ENCODE assay signal across 8 mouse cellular contexts in genomic region chr3:69044645-69045399, GRCm38 (mm10). TPM values are rescaled to one million over a fixed set of nuclear protein-coding genes. Genes with fewer than 3 reads are reported as not detected.
DNase-seq lines count a peak whose midpoint lies in the region; ATAC-seq lines count a peak whose summit lies in the region.

Trim59 (minus strand) TSS chr3:69044755.

- no peaks in the 10 kb centered on the region for H3K9me3 ChIP-seq in embryonic facial prominence, embryonic 11.5 days (replicated peaks; ENCODE audit: control insufficient read depth, low read length)
- H3K9me3 ChIP-seq in limb, embryonic 10.5 days (replicated peaks) = no peaks in the 10 kb centered on the region
- no peaks in the 10 kb centered on the region for H3K9me3 ChIP-seq in midbrain, embryonic 12.5 days

- no peaks in the 10 kb centered on the region for H3K4me1 ChIP-seq in embryonic facial prominence, embryonic 11.5 days (ENCODE audit: control insufficient read depth, insufficient read depth, low read length)
- H3K4me1 ChIP-seq in limb, embryonic 10.5 days = peaks cover 36% of the 10 kb centered on the region
- H3K4me1 ChIP-seq in midbrain, embryonic 12.5 days = peaks cover 17% of the 10 kb centered on the region

- no peaks in the 10 kb centered on the region for H3K27me3 ChIP-seq in embryonic facial prominence, embryonic 11.5 days (ENCODE audit: control insufficient read depth, insufficient read depth, low read length)
- H3K27me3 ChIP-seq in limb, embryonic 10.5 days (ENCODE audit: low read depth, poor library complexity, severe bottlenecking) = no peaks in the 10 kb centered on the region
- H3K27me3 ChIP-seq in midbrain, embryonic 12.5 days = peaks cover 4% of the 10 kb centered on the region; the same call in 1 of the 2 replicates

- H3K4me2 ChIP-seq in embryonic facial prominence, embryonic 11.5 days (ENCODE audit: low read depth, low read length) = peak within 1 kb of the TSS; percentile 67
- H3K4me2 ChIP-seq in midbrain, embryonic 12.5 days (replicated peaks) = peak within 1 kb of the TSS; percentile 68

- under 1% methylated on average over 65 of the region's 80 CpGs for WGBS in embryonic facial prominence, embryonic 11.5 days
- under 1% methylated on average over 80 of the region's 80 CpGs for WGBS in limb, embryonic 10.5 days
- under 1% methylated on average over 72 of the region's 80 CpGs for WGBS in midbrain, embryonic 12.5 days

- H3K4me3 ChIP-seq in embryonic facial prominence, embryonic 11.5 days (ENCODE audit: low read depth, low read length) = peak within 1 kb of the TSS; percentile 95
- peak within 1 kb of the TSS; percentile 95 for H3K4me3 ChIP-seq in limb, embryonic 10.5 days
- peak within 1 kb of the TSS; percentile 86 for H3K4me3 ChIP-seq in midbrain, embryonic 12.5 days

- peak within 1 kb of the TSS; percentile 97 for H3K9ac ChIP-seq in embryonic facial prominence, embryonic 11.5 days (replicated peaks; ENCODE audit: low read length)
- peak within 1 kb of the TSS; percentile 97 for H3K9ac ChIP-seq in midbrain, embryonic 12.5 days (replicated peaks)

- peak; percentile 95 for ATAC-seq in embryonic facial prominence, embryonic 11.5 days (replicated peaks; ENCODE audit: insufficient number of reproducible peaks, low FRiP score, low TSS enrichment, low read depth)
- peak; percentile 97 for ATAC-seq in midbrain, embryonic 12.5 days (ENCODE audit: low FRiP score, low read depth)

- peak; percentile 94 for DNase-seq in 3134 (ENCODE audit: extremely low read depth, insufficient read length, low spot score)
- DNase-seq in adrenal gland, postnatal 25 days = peak; percentile 93
- DNase-seq in embryonic facial prominence, embryonic 11.5 days (ENCODE audit: low spot score) = peak; percentile 97
- DNase-seq in heart, adult 11 months = peak; percentile 99
- peak; percentile 90 for DNase-seq in kidney, adult 11 months
- DNase-seq in limb, embryonic 10.5 days (ENCODE audit: low spot score) = peak; percentile 96
- DNase-seq in skeletal muscle tissue, adult 2 months (ENCODE audit: low read depth, low spot score) = peak; percentile 74

- peak within 1 kb of the TSS; percentile 94 for H3K27ac ChIP-seq in embryonic facial prominence, embryonic 11.5 days (replicated peaks; ENCODE audit: low read depth, low read length)
- H3K27ac ChIP-seq in limb, embryonic 10.5 days = peak within 1 kb of the TSS; percentile 100
- peak within 1 kb of the TSS; percentile 95 for H3K27ac ChIP-seq in midbrain, embryonic 12.5 days (replicated peaks)

- H3K36me3 ChIP-seq in embryonic facial prominence, embryonic 11.5 days (replicated peaks; ENCODE audit: control insufficient read depth, insufficient read depth, low read depth, low read length) = no peaks in the 10 kb centered on the region
- peaks cover 34% of the 10 kb centered on the region for H3K36me3 ChIP-seq in limb, embryonic 10.5 days
- peaks cover 11% of the 10 kb centered on the region for H3K36me3 ChIP-seq in midbrain, embryonic 12.5 days

RNA-seq across cellular contexts. Expression of gene Trim59, which starts in this region (rescaled TPM):
- total RNA-seq in adrenal gland, postnatal 25 days (2021) = 12.6 and 14.0 TPM in 2 replicates
- 206 and 231 TPM in 2 replicates for polyA plus RNA-seq in embryonic facial prominence, embryonic 11.5 days (2014; fragmentation: Nextera tagmentation; extraction: Ambion mirVana)
- 180 and 192 TPM in 2 replicates for polyA plus RNA-seq in limb, embryonic 10.5 days (2016; fragmentation: Nextera tagmentation; extraction: Ambion mirVana)
- polyA plus RNA-seq in midbrain, embryonic 12.5 days (2016; fragmentation: Nextera tagmentation; extraction: Ambion mirVana) = 166 and 171 TPM in 2 replicates

Comparison
In these comparisons a context has a peak if more than half of its experiments do, and no peak if none do; other contexts are left out.
1. Peak in every context shown above with its lines: DNase-seq, ATAC-seq, H3K4me3 ChIP-seq and H3K27ac ChIP-seq.